Mouse (Mus musculus): ENCODE results near the gene Nfasc. TPM values are rescaled to one million over a fixed set of nuclear protein-coding genes. Genes with fewer than 3 reads are reported as not detected.

Nfasc gene
- total RNA-seq (2021) = 2.3 and 5.2 TPM in 2 replicates
- long read RNA-seq, partial matches to known transcripts = 0 of 3 reads
- long read RNA-seq, other reads (novel, unspliced or antisense) = 3 of 3 reads

DNA sequence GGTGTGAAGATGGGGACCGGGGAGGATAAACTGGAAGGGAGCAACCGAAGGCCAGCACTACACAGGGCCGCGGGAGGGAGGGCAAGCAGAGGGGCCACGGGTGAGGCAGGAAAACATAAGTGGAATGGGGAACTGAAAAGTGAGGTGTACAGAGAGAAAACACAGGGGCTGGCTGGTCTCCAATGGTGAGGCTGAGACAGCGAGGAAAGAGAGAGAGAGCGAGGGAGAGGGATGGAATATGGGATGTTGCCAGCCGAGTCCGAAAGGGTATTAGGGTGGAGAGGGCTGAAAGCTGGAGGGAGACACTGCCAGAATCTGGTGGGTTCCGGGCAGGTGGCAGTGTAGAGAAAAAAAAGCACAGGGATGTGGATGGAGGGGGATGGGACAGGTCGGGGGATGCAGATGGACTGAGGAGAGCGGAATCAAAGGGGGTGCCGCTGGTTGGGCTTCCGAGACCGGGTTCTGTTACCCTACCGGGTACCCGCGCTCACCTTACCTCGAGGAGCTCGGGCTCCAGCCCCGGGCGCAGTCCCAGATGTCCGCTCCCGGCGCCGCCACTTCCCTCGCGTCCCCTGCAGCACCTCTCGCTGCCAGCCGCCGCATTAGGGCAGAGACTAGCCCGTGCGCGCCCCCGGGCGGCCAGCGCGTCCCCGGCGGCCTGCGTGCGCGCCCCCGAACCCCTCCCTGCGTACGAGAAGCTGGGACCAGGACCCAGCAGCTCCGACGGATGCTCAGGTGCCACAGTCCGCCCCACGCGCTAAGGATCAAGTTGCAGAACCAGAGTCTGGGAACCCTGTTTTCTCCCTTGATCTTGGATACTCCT, at the start of gene Nfasc:
Gene Nfasc (minus strand): TSS at position 623 of the 823 bp plus-strand sequence.
- peak; percentile 70 for DNase-seq

DNA sequence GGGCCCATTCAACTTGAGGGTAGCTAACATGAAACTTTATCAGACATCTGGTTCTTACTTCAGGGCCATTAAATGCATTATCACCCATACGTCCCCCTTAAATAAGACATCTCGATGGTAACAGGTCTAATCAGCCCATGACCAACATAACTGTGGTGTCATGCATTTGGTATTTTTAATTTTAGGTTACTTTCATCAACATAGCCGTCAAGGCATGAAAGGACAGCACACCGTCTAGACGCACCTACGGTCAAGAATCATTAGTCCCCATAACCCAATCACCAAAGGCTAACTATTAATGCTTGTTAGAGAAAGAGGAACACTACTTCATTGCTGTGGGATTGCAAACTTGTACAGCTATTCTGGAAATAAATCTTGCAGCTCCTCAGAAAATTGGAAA, 49.5 kb upstream of the Nfasc start:
- DNase-seq = no peak

DNA sequence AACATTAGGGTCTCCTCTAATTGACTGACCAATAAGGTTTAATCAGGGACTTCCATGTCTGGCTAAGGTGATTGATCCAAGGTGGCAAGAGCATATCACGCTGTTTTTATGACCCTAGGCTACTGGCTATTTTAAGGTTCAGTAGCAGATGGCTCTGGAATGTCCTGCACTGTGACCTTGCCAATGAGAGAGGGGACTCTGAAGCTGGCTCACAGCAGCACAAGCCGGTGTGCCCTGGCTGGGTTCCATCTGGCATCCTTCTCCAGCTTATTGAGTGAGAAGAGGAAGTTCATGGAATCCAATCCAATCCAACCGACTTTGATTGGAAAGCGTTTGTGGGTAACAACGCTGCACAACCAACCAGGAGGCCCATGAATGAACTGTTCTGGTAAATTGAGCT, 45.3 kb upstream of the Nfasc start:
- DNase-seq = peak; percentile 30

DNA sequence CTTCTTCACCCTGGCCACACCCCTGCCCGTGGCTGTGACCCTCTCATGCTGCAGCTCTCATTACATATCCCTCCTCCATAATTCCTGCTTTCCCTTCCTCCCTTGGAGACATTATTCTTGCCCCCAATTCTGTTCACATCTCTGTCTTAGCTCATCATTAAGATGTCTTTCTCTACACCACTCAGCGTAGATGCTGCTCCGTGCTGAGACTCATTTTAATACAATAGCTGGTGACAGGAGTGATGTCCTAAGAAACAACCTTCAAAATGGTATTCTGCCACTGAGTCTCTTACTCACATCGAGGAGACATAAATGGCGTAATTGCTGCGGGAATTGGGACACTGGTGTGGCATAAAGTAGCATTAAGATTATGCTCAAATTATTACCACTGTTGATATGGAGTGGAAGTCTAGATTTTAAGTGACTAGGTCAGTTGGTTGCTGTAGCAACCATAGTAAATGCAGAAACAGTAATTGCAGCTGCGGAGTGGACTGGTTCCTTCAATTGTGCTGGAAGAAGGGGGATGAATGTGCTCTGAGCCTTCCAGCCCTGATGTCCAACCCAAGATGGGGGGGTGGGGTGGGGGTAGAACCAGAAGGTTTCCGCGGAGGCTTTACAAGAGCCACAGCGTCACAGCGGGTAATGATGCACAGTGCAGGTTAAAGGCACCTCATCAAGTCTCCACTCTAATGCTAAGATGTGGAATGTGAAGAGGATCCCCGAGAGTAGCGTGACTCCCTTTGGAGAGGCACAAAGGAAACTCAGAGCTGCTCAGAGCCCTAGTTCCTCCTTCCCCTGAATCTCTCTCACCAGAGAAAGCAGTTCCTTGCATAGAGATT, 40.2 kb upstream of the Nfasc start:
- DNase-seq = no peak

DNA sequence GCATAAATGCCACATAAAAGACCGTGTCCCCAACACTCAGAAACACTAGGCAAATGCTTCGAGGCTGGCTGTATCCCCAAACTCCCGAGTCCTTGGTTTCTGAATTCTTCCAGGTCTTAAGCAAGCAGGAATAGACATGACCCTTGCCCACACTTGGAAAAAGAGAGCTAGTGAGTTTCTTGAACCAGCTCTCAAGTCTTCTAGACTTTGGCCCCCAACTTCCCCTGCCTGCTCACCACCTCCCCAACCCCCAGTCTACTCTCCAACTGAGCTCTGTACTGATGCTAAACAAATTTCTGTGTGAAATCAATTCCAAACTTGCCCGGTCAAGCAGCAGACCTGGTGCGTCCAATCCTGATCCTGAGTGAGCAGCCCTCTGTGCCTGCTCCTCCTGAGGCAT, 39.4 kb upstream of the Nfasc start:
- DNase-seq = no peak

DNA sequence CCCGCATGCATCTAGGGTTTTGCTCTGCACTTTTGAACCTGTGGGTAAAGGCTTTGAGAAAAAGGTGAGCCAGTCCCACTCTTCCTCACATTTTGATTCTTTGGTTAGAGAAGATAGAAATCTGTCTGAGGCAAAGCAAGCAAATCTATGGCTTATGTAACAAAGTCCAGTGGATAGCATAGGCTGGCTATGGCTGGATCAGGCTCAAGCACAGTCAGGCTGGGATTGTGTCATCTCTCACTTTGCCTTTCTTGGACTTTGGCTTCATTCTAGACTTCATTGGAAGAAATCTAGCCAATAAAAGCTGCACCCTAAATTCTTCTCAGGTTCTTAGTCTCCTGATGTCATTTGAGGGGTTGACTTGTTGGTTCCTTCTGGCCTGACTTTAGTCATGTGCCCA, 38.7 kb upstream of the Nfasc start:
- DNase-seq = no peak

DNA sequence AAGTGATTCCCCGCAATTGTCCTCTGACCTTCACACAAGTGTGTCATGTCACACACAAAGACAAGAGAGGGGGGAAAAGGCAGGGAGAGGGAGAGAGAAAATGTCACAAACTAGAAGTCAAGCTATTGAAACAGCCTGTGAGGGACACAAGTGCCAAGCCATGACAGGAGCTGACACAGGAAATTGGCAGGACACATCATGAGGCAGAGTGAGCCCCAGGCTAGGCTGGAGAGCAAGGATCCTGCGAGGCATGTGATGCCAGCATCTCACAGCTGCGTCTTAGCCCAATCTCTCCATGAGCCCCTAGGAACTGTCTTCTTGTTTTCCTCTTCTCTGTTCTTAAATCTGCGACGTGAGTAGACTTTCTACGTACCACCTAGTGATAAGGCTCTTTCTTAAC, 33.4 kb upstream of the Nfasc start:
- DNase-seq = no peak

DNA sequence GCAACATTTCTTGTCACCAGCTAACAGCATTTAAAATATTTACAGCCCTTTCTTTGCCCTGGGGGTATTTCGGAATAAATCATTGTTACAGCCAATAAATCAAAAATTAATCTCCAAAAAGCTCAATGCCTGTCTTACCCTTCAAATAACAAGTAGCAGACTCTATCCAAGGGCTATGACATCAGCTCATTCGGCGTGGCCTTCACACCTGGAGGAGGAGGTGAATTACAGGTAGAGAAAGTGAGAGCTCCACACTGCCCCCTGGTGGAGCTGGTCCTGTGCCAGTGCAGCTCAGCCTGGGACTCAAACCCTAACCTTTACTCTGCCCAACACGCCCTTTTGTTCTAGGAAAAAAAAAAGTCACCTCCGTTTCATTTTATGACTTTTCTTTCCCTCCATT, 29.8 kb upstream of the Nfasc start:
- peak; percentile 54 for DNase-seq

DNA sequence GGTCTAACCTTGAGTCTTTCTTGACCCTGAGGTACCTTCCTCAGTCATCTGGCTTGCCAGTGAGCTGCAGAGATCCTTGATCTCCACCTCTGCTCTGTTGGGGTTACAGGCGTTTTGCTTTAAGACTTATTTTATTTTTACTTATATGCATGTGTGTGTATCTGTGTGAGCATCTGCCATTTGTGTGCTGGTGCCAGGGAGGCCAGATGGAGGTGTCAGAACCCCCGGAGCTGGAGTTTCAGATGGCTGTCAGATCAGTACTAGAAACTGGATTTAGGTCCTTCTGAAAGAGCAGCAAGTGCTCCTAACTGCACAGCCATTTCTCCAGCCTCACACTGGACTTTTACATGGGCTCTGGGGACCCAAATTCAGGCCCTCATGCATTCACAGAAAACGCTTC, 28.0 kb upstream of the Nfasc start:
- DNase-seq = no peak

DNA sequence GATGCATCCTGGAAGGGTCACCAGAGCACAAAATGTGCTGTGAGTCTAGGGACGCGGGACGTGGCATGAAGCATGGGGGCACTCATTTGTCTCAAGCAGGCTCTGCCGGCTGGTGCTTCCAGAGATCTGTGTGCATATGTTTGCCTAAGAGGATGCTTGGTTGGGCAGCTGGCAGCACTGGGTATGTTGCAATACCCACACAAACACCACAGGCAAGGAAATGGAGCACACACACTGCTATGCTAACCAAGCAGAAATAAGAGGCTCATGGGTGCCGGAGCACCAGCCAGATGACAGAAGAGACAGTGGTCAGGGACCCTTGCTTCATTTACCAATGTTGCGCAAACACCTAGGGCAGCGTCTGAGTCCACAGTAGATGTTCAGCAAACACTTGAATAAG, 25.8 kb upstream of the Nfasc start:
- no peak for DNase-seq

DNA sequence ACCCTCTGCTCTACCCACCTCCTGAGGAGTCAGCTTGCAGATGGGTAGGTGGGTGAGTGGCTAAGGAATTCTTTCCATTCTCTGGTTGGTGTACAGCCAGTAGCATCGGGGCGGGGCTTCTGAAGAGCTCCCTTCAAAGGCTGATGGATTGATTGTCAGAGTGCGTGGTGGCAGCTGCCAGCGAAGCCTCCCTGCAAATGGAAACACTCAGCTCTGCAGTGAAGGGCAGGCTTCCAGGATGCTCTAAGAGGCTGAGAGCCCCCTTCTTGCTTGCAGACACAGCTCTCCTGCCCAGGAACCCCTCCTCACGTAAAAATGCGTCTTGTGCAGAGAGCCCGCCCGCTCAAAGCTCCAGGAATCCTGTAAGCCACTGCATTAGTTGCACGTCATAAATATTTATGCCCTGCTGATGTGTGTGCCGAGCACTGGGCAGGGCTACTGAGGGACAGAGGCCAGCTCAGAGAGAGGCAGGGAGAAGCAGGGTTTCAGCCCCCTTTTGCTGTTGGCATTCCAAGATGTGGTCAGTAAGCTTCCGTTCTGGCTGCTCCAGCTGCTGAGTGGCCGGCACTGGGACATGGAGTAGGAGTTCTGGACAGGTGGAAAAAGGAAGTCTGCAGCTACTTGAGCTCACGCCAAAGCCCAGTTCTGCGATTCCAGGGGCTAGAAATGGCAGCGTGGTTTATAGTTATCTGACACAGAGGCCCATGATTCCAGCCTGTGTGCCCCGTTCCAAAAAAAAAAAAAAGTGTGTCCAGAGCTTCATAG, 24.5 kb upstream of the Nfasc start:
- DNase-seq = no peak

DNA sequence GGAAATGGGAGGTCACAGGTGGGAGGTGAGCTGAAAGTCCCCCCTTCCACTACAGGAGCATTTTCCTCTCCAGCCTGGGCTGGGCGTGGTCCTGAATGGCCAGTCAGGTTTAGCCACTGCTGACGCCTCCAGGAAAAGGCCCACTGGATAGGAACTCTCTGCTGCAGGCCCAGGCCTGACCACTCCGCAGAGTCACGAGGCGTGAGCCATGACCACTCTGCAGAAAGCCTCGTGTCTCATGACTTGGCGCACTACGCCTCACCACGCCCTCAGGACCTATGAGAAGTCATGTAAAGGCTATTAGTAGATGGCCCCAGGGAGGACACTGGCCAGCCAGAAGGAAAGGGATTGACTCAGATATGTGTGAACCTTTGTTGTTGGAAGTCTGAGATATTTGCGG, 23.6 kb upstream of the Nfasc start:
- no peak for DNase-seq

DNA sequence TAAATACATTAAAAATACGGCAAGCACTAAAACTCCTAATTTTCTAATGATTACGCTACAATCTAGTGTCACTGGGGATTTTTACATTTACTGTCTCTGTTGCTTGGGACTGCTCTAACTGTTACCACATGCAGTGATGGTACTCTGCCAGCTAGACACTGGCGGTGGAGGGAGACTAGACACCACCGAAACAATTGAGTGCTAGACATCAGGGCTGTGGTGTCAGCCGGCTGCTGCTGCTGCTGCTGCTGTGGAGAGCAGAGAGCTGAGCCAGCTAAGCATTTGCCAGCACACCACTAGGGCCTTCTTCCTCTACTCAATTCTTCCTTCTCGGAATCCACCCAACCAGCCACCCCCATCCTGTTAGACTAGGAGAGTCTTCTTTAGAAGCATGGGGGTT, 17.8 kb upstream of the Nfasc start:
- DNase-seq = no peak

DNA sequence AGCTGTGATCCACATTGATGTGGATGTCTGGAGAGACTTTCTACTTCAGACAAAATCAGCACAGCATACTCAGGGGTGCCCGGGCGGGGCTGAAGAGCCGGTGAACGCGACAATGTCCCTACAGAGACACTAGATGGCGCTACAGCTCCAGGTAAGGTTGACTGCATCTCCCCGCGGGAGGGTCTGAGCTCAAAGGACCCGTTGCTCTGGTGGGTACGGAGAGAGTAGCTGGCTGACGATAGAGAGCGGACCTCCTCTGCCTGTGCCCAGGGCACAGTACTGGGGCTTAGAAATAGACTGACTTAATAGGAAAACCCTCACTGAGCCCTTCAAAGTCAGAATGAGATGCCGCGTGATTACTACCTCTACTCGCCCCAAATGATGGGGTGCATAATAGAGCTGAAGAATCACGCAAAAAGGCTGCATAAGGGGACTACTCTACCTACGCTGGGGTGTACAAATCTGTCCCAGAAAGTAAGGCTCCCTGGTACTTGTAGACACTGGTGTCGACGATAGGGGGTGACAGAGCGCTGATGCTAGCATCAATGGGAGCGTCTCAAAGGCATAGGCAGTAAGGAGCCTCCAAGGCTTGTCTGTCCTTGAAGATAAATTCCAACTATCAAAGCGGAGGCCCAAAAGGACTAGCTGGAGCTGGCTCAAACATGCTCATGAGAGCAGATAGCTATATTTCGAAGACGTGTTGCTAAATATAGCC, 17.2 kb upstream of the Nfasc start:
- peak; percentile 57 for DNase-seq

DNA sequence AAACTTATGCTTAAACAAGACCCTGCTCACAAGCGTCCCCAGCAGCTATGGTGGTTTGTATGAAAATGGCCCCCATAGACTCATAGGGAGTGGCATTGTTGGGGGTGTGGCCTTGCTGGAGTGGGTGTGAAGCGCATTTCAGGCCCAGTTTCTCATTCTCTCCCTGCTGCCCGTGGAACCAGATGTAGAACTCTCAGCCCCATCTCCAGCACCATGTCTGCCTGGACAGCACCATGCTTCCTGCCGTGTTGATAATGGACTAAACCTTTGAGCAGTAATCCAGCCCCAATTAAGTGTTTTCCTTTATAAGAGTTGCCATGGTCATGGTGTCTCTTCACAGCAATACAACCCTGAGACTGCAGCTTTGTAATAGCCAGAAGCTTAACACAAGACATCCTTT, 13.6 kb upstream of the Nfasc start:
- DNase-seq = no peak

DNA sequence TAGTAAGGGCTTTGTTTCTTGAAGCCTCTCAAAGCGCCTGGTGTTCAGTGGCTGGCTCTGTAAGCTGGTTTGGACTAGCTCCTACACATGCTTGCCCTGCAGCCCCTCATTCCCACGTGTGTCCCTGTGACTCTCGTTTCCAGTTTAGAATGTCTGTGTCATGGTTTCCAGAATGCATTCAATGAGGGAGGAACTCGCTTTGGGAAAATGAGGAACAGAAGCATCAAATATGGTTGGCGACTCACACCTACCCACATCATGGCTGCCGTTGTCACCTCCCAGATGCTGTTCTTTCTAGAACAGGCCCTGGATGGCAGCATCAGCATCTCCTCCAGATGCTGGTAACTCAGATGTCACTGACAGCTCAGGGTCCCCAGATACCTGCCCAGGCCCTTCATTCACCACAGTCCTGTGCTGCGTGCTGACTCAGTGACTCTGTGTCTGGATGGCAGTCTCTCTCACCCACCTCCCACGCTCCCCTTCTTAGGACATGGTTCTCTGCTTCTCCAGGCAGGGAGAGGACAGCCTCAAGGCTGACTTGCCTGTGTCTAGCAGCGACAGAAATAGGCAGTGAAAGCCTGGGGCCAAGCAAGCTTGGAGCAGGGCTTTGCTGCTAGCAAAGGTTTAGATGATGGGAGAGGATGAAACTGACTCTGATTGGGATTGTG, 7.8 kb upstream of the Nfasc start:
- DNase-seq = no peak

DNA sequence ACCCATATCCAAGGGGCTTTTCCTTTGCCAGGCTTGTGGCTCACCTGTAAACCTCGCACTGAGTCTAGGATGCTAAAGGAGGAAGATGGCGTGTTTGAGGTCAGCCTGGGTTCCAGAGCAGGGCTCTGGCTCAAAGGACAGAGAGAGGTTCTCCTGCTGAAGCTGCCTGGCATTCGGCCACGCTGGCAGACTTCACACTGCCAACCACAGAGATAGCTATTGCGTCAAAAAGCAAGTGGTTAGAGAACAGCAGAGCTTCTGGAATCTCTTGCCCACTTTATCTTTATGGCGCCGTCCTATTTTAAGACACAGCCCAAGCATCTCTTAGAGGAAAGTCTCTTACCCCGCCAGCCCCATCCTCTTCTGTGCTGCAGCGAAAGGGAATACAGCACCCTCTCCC, 4.7 kb upstream of the Nfasc start:
- no peak for DNase-seq

DNA sequence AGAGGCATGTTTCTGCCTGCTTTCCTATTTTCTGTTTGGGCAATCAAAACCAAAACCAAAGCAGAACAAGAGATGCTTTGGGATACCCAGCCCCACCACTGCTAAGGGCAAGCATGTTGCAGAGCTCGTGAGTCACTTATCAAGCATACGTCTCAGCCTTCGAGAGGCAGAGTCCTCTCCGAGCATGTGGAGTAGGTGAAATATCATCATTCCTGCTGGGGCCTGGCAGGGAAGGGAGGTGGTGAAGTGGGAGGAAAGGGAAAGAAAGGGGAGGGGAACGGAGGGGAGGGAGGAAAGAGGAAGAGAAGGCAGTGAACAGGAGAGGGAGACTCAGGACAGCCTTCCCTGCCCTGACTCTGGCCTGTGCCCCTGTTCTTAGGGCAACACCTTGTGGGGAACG, 4.0 kb upstream of the Nfasc start:
- no peak for DNase-seq

DNA sequence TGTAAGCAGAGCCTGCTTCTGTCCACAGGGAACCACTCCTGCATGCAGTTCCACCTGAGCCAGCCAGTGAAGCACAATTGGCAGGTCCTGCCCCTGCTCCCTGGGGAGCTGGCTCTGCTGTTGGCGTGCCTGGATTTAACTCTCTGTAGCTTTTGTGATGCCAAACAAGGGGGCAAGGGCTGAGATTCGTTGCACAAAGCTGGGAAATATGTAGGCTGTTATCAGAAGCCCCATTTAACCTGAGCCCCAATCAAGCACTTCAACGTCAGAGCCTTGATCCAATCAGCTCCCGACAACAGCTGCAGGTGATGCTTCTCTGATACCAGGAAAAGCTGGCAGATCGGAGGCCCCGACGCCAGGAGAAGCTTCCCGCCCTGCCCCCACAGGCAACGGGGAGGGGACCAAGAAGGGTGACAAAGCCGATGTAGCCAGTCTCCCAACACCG, 2.5 kb downstream of the Nfasc start:
- no peak for DNase-seq

DNA sequence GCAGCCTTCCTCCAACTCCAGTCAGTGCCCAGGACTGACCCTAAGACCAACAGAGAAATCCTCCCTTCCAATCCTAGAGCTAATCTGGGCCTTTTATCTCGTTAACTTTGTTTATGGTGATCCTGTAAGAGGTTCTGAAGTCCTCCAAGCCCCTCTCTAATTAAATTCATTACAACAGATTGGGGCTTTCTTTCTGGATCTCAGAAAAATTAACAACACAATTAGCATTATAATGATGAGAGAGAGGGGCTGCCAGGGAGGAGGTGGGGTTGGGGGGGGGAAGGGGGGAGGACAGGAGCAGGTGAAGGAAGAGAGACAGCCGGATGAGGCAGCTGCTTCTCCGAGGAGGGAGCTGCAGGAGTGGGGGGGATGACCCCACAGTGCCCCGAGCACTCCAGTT, 5.4 kb downstream of the Nfasc start:
- no peak for DNase-seq

DNA sequence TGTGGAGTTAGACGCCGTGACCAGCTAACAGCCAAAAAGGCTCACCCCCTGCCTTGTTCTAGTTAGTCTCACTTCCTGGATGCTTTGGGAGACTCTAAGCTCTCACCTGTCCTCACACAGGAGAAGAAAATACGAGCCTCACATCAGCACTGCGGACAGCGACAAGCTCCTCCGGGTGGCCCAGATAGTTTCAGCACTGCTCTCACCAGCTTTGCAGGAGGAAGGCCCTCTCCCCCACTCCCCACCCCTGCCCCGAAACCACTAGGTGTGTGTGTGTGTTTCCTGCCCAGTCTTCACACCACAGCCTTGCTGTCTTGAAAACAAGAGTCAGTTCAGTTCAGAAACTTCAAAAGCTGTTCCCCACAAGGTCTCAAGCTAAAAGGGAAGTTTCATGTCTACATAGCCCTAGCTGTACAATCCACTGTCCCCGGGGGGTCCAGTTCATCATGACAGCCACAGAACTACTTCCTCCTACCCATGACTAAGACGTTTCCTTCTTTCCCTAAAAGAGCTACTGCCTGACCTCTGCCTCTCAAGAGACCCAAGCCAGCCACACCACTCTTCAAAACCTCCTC, 7.6 kb downstream of the Nfasc start:
- peak; percentile 15 for DNase-seq

All from adrenal gland, postnatal 25 days (tissue).